Mouse (Mus musculus) cerebellum, adult 2 months (tissue): ENCODE measurements at regions not wholly inside any gene's neighbourhood (a gene's known extent, or its start where the extent isn't known, plus 50 kb on each side); places are given as distances from the start of the nearest gene placed in this dataset.

Source experiments
- CTCF ChIP-seq: fragments of 200-500 bp; IDR thresholded peaks from 2 replicates; pipeline ENCODE4 v1.5.1; 2011; ENCODE audit warnings: low read depth, mild to moderate bottlenecking, control low read depth, low read length, moderate library complexity, borderline replicate concordance; ENCODE audit not compliant: insufficient read depth
- POLR2A ChIP-seq: fragments of 200-500 bp; IDR thresholded peaks from 2 replicates; pipeline ENCODE4 v1.6.1; 2011; ENCODE audit warnings: low read length, control low read depth, borderline replicate concordance; ENCODE audit not compliant: insufficient read depth

DNA sequence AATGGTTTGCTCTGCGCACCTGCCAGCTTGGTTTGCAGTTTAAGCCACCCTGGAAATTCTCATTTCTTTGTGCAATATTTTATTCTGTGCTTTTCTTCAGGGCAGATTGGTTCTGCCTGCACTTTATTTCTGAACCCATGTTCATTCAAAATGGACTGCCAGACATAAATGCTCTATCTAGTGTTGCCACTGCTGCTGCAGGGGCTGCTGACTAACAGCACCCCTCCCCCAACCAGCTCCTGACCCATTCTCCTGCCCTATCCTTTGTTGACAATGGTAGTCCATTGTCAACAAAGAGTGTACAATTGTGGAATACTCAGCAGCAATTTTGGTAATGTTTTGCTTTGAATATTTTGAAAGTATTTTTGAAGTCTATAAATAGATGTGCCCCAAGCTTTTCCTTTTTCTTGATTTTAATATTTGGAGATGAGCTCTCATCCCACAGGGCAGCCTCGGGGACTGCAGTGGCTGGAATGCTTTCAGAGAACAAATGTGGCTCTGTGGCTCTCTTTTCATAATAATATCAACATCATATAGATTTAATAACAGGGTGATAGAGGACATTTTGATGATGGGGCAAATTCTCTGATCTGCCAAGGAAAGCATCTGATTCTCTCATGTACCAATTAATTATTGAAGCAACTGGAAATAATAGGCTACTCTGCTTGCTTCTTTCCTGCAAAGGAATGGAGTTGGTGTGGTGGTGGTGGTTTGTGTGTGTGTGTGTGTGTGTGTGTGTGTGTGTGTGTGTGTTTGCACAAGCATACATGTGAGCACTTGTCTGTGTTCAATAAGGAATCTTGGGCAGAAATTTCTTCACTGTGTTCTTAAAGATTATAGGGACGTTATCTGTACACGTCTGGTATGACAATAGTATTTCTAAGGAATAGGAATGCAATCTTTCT, 813.2 kb upstream of the Gm5150 start:
- no peak for TF ChIP-seq CTCF
- TF ChIP-seq POLR2A = no peak
